Mouse (Mus musculus) erythroblast, embryonic 14.5 days (primary cell): ENCODE measurements around the gene Rexo1. TPM values are rescaled to one million over a fixed set of nuclear protein-coding genes. Genes with fewer than 3 reads are reported as not detected.

Source experiments
- H3K27me3 ChIP-seq: 2 replicates; pipeline ENCODE4 v1.6.1; 2012; ENCODE audit warnings: inconsistent platforms; ENCODE audit not compliant: control insufficient read depth
- H3K36me3 ChIP-seq: 2 replicates; pipeline ENCODE4 v1.6.1; 2012; ENCODE audit warnings: mild to moderate bottlenecking, inconsistent platforms; ENCODE audit not compliant: control insufficient read depth
- H3K4me1 ChIP-seq: 2 replicates; pipeline ENCODE4 v1.6.1; 2012; ENCODE audit warnings: inconsistent platforms; ENCODE audit not compliant: control insufficient read depth
- H3K4me3 ChIP-seq: replicated peaks from 2 replicates; pipeline ENCODE3; 2012; ENCODE audit warnings: moderate library complexity, mild to moderate bottlenecking, inconsistent platforms
- H3K9me3 ChIP-seq: 2 replicates; pipeline ENCODE4 v1.6.1; 2012; ENCODE audit warnings: low read length, inconsistent platforms, mixed read lengths; ENCODE audit not compliant: control insufficient read depth
- GATA1 ChIP-seq: IDR thresholded peaks from 2 replicates; pipeline ENCODE4 v1.6.1; 2012; ENCODE audit warnings: low read length, inconsistent platforms, mixed read lengths
- TAL1 ChIP-seq: IDR thresholded peaks from 3 replicates; pipeline ENCODE4 v1.6.1; 2012; ENCODE audit warnings: low read length, inconsistent platforms, mixed read lengths
- polyA plus RNA-seq: library from polyadenylated mRNA; stranded (reverse); fragments of >175 nt; gene quantifications from 2 replicates; pipeline ENCODE4 v1.2.3, GENCODE M21; 2012

Rexo1 gene
- polyA plus RNA-seq, 1 experiment, result 15.5 TPM

- H3K27me3 ChIP-seq, result peaks cover 94% of the 10 kb centered on the region
- H3K36me3 ChIP-seq, result no peaks in the 10 kb centered on the region
- no peak for TF ChIP-seq TAL1
- no peak for TF ChIP-seq GATA1
- peaks cover 6% of the 10 kb centered on the region; the same call in 1 of the 2 replicates for H3K9me3 ChIP-seq
- H3K4me1 ChIP-seq, result peaks cover 11% of the 10 kb centered on the region
- no peak overlapping the region for H3K4me3 ChIP-seq
Observed at GRCm38 (mm10) chr10:80502819-80503314, 58.5 kb downstream of the Rexo1 start.

GRCm38 (mm10) chr10:80502291-80502690 is 59.1 kb downstream of the Rexo1 start:
- H3K27me3 ChIP-seq, result peaks cover 95% of the 10 kb centered on the region
- no peak for TF ChIP-seq TAL1
- peaks cover 5% of the 10 kb centered on the region for H3K4me1 ChIP-seq
- H3K9me3 ChIP-seq, result peaks cover 6% of the 10 kb centered on the region; the same call in 1 of the 2 replicates
- H3K4me3 ChIP-seq, result no peak overlapping the region
- H3K36me3 ChIP-seq, result no peaks in the 10 kb centered on the region

- Histone ChIP-seq H3K9me3 (peaks cover 15% of the 10 kb centered on the region; the same call in 1 of the 2 replicates), H3K4me1 (peaks cover 7% of the 10 kb centered on the region), H3K4me3 (no peak overlapping the region), H3K27me3 (peaks cover 100% of the 10 kb centered on the region), H3K36me3 (no peaks in the 10 kb centered on the region)
- no peak for TF ChIP-seq GATA1
- no peak for TF ChIP-seq TAL1
Observed at GRCm38 (mm10) chr10:80496421-80496820, 64.9 kb downstream of the Rexo1 start.

- TF ChIP-seq GATA1 (no peak), TAL1 (no peak)
- Histone ChIP-seq H3K36me3 (no peaks in the 10 kb centered on the region), H3K9me3 (peaks cover 19% of the 10 kb centered on the region; the same call in 1 of the 2 replicates), H3K4me1 (peaks cover 7% of the 10 kb centered on the region), H3K27me3 (peaks cover 100% of the 10 kb centered on the region), H3K4me3 (no peak overlapping the region)
Observed at GRCm38 (mm10) chr10:80495901-80496300, 65.5 kb downstream of the Rexo1 start.

- H3K4me3 ChIP-seq, result no peak within 1 kb of the TSS
- H3K36me3 ChIP-seq, result no peaks in the 10 kb centered on the region
- peaks cover 7% of the 10 kb centered on the region for H3K4me1 ChIP-seq
- peaks cover 100% of the 10 kb centered on the region for H3K27me3 ChIP-seq
- H3K9me3 ChIP-seq, result peaks cover 23% of the 10 kb centered on the region; the same call in 1 of the 2 replicates
- TF ChIP-seq GATA1 (no peak), TAL1 (no peak)
Observed at GRCm38 (mm10) chr10:80494732-80495131, 66.6 kb downstream of the Rexo1 start, which contains the start of gene Onecut3. Gene Onecut3 (plus strand): TSS chr10:80494835.

Other genes starting within 250 kb of the Rexo1 start
- gene 2310011J03Rik, start 241.0 kb downstream of the Rexo1 start, polyA plus RNA-seq, result 10.6 and 12.9 TPM in 2 replicates
- 0.55 and 0.65 TPM in 2 replicates for gene Pcsk4, start 232.1 kb downstream of the Rexo1 start, polyA plus RNA-seq
- gene Reep6, start 231.6 kb downstream of the Rexo1 start, polyA plus RNA-seq, result 18.8 and 21.4 TPM in 2 replicates
- gene Adamtsl5, start 213.1 kb downstream of the Rexo1 start, polyA plus RNA-seq, result 2.2 and 2.6 TPM in 2 replicates
- not detected in 2 replicates for gene Plk5, start 205.1 kb downstream of the Rexo1 start, polyA plus RNA-seq
- gene Mex3d, start 173.9 kb downstream of the Rexo1 start, polyA plus RNA-seq, result 0.53 and 0.55 TPM in 2 replicates
- 24.1 and 26.2 TPM in 2 replicates for gene Mbd3, start 162.0 kb downstream of the Rexo1 start, polyA plus RNA-seq
- gene Uqcr11, start 154.7 kb downstream of the Rexo1 start, polyA plus RNA-seq, result 197 and 289 TPM in 2 replicates
- gene Tcf3, start 127.9 kb downstream of the Rexo1 start, polyA plus RNA-seq, result 61.1 and 64.8 TPM in 2 replicates
- gene Onecut3, start 66.7 kb downstream of the Rexo1 start, polyA plus RNA-seq, result not detected in 2 replicates
- gene Atp8b3, start 22.4 kb downstream of the Rexo1 start, polyA plus RNA-seq, result 0.01 and 0.03 TPM in 2 replicates
- gene Klf16, start 15.8 kb upstream of the Rexo1 start, polyA plus RNA-seq, result 19.9 and 21.2 TPM in 2 replicates
- gene Abhd17a, start 28.8 kb upstream of the Rexo1 start, polyA plus RNA-seq, result 103 and 117 TPM in 2 replicates
- gene Scamp4, start 41.3 kb upstream of the Rexo1 start, polyA plus RNA-seq, result 6.8 and 7.3 TPM in 2 replicates
- 4.1 and 6.2 TPM in 2 replicates for gene Adat3, start 41.3 kb upstream of the Rexo1 start, polyA plus RNA-seq
- gene Gm49322, start 44.5 kb upstream of the Rexo1 start, polyA plus RNA-seq, result 0.07 and 0.12 TPM in 2 replicates
- 33.9 and 36.6 TPM in 2 replicates for gene Csnk1g2, start 61.3 kb upstream of the Rexo1 start, polyA plus RNA-seq
- gene Btbd2, start 95.5 kb upstream of the Rexo1 start, polyA plus RNA-seq, result 2.6 and 3.2 TPM in 2 replicates
- gene Mknk2, start 116.6 kb upstream of the Rexo1 start, polyA plus RNA-seq, result 49.1 and 53.2 TPM in 2 replicates
- 1.8 and 2.1 TPM in 2 replicates for gene Mob3a, start 140.4 kb upstream of the Rexo1 start, polyA plus RNA-seq
- 1.2 and 3.9 TPM in 2 replicates for gene Izumo4, start 140.6 kb upstream of the Rexo1 start, polyA plus RNA-seq
- 2.5 and 2.6 TPM in 2 replicates for gene Ap3d1, start 180.7 kb upstream of the Rexo1 start, polyA plus RNA-seq
- 8.8 and 9.8 TPM in 2 replicates for gene Dot1l, start 193.6 kb upstream of the Rexo1 start, polyA plus RNA-seq
- gene Sf3a2, start 236.6 kb upstream of the Rexo1 start, polyA plus RNA-seq, result 68.4 and 69.3 TPM in 2 replicates
- 32.7 and 39.3 TPM in 2 replicates for gene Plekhj1, start 237.1 kb upstream of the Rexo1 start, polyA plus RNA-seq
- 0.33 and 0.43 TPM in 2 replicates for gene Amh, start 243.7 kb upstream of the Rexo1 start, polyA plus RNA-seq